Mouse (Mus musculus) bone marrow, adult 2 months (tissue): ENCODE results near the gene Gm28510. TPM values are rescaled to one million over a fixed set of nuclear protein-coding genes. Genes with fewer than 3 reads are reported as not detected.
"Not testable (repeated sequence)": the region's sequence is repeated elsewhere in the genome, so short reads cannot be mapped to it uniquely, and the experiment has no call there.

ENCODE experiments used
- H3K27ac ChIP-seq: fragments of 200-500 bp; 2 replicates; pipeline ENCODE4 v1.5.1; 2012; ENCODE audit warnings: low read depth, mild to moderate bottlenecking, control low read depth, inconsistent platforms, low read length; ENCODE audit not compliant: control insufficient read depth, poor library complexity, insufficient read depth
- H3K4me1 ChIP-seq: fragments of 200-500 bp; 2 replicates; pipeline ENCODE4 v1.6.1; 2011; ENCODE audit warnings: low read length; ENCODE audit not compliant: control insufficient read depth, insufficient read depth
- H3K4me3 ChIP-seq: fragments of 200-500 bp; replicated peaks from 2 replicates; pipeline ENCODE3; 2011; ENCODE audit warnings: mild to moderate bottlenecking, low read depth, low read length, control low read depth; ENCODE audit not compliant: control insufficient read depth
- WGBS: fragments of 180-500 bp; shearing (Covaris S2); methylation state at CpG from one replicate; pipeline ENCODE4 v1.1.7; 2018; 5-methylcytosine and 5-hydroxymethylcytosine counted together
- polyA plus RNA-seq: library from polyadenylated mRNA; stranded (reverse); fragments of >200 nt; gene quantifications from 2 replicates; pipeline ENCODE4 v1.2.4, GENCODE M21; 2011; ENCODE audit warnings: low replicate concordance; ENCODE audit not compliant: missing spikeins, insufficient read depth, insufficient read length

Gm28510 gene
- polyA plus RNA-seq, result not detected in 2 replicates

DNA sequence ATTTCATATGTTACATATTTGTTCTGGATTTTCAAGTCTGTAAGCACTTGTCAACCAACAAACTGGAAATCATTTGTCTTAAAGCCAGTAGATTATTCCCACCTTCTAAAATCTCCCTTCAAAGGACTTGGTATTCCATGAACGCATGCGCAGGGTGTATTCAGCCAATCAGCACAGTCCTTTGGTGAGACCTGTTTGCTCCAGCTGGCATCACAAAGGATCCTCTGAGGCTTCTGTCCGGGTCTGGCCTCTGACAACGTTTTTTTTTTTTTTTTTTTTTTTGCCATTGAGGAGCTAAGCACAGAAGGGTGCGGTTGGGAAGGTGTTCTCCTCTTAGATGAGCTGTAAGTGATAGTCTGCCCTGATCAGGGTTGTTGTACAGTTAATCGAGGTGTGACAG lies at the start of gene Gm28510:
Gene Gm28510, plus strand, starts transcription at position 301 of the 400 bp plus-strand sequence.
- no CpG with 5 or more reads among the region's 6 CpGs for WGBS
- not testable (repeated sequence) for H3K4me3 ChIP-seq, H3K27ac ChIP-seq, H3K4me1 ChIP-seq

Other genes starting within 250 kb of the Gm28510 start
- gene Gm20834, start 88.1 kb upstream of the Gm28510 start, polyA plus RNA-seq, result not detected in 2 replicates
- not detected in 2 replicates for gene Gm20737, start 123.3 kb downstream of the Gm28510 start, polyA plus RNA-seq
- not detected in 2 replicates for gene Gm21775, start 140.7 kb downstream of the Gm28510 start, polyA plus RNA-seq
- not detected in 2 replicates for gene Gm21900, start 203.6 kb downstream of the Gm28510 start, polyA plus RNA-seq